In the genomic region with DNA sequence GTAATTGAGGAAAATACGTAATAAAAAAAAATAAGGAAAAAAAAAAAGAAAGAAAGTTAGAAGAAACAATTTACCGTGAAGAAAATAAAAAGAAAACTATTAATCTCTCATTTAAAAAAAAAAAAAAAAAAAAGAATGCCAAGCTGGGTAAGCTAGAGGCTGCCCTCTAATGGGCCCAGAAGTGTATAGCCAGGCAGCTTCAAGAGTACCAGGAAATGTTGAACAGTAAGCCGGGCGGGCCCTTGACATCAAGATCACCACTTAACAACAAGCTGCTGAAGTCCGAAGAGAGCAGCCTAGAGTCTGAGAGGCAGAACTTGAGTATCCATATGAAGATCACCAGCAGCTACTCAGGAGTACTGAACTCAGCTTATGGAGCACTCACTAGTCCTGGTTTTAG, we compare ENCODE assay signal across 20 mouse cellular contexts.
DNase-seq lines count a peak whose midpoint lies in the region; ATAC-seq and TF ChIP-seq lines count a peak whose summit lies in the region.
"Had no signal": no experiment of that assay in that cellular context is flagged by ENCODE, and none has a peak within 500 bp of the region (broad histone marks: within the 10 kb centered on the region; RNA-seq: fewer than 3 reads in every experiment).

No protein-coding gene starts in this region.

- TF ChIP-seq CTCF in E14TG2a.4 (conservative IDR thresholded peaks at IDR 0.05; ENCODE audit: low read length), result 0 out of 2 replicates have a peak, but pooled peaks have one; percentile 10

- 96% methylated on average over 5 of the region's 5 CpGs for WGBS in hindbrain, embryonic 13.5 days

- no peak overlapping the region for H3K9ac ChIP-seq in hindbrain, embryonic 13.5 days
- H3K9ac ChIP-seq: forebrain, postnatal 0 days; lung, embryonic 15.5 days; midbrain, embryonic 13.5 days had no signal

- no peaks in the 10 kb centered on the region for H3K9me3 ChIP-seq in E14TG2a.4 (ENCODE audit: low read length)
- no peaks in the 10 kb centered on the region for H3K9me3 ChIP-seq in hindbrain, embryonic 13.5 days
- H3K9me3 ChIP-seq: G1E; lung, embryonic 15.5 days; midbrain, embryonic 13.5 days had no signal

- 0 out of 2 replicates have a peak, but pooled peaks have one; percentile 39 for ATAC-seq in common myeloid progenitor, adult 5-6 weeks (replicated peaks; ENCODE audit: low read depth, poor library complexity, severe bottlenecking)
- no peak for ATAC-seq in hindbrain, embryonic 13.5 days (ENCODE audit: low FRiP score)
- ATAC-seq: activated CD4-positive, CD25-positive, alpha-beta regulatory T cell, adult 4 months; forebrain, postnatal 0 days; hindbrain, embryonic 16.5 days; midbrain, embryonic 13.5 days had no signal

- H3K4me1 ChIP-seq in E14TG2a.4 (replicated peaks; ENCODE audit: low read depth, low read length), result no peaks in the 10 kb centered on the region; the same call in 1 of the 2 replicates
- H3K4me1 ChIP-seq in hindbrain, embryonic 13.5 days (replicated peaks), result peaks cover 3% of the 10 kb centered on the region; the same call in 1 of the 2 replicates
- H3K4me1 ChIP-seq: lung, embryonic 15.5 days; midbrain, embryonic 13.5 days had no signal

- H3K27ac ChIP-seq in hindbrain, embryonic 13.5 days, result no peak overlapping the region
- H3K27ac ChIP-seq: left cerebral cortex, adult 2 months; lung, embryonic 15.5 days; midbrain, embryonic 13.5 days had no signal

- DNase-seq in 416B (ENCODE audit: low read depth), result peak; percentile 33
- peak; percentile 35 for DNase-seq in lung, postnatal 25 days (ENCODE audit: low spot score)
- DNase-seq in embryo, embryonic 9.5 days (ENCODE audit: extremely low spot score), result no peak
- DNase-seq in gastrocnemius, adult 18-20 months (ENCODE audit: low spot score), result no peak
- DNase-seq: cerebellum, postnatal 10 days; forebrain, postnatal 0 days; gastrocnemius, postnatal 10 days; heart, postnatal 10 days; kidney, adult 9 months; right cerebral cortex, postnatal 14 days; thymus, adult 18-20 months had no signal

- H3K36me3 ChIP-seq in E14TG2a.4 (ENCODE audit: insufficient read depth, low read length), result peaks cover 84% of the 10 kb centered on the region
- peaks cover 32% of the 10 kb centered on the region for H3K36me3 ChIP-seq in hindbrain, embryonic 13.5 days

- H3K4me2 ChIP-seq in hindbrain, embryonic 13.5 days, result no peak overlapping the region
- H3K4me2 ChIP-seq: lung, embryonic 15.5 days; midbrain, embryonic 13.5 days had no signal

- no peak overlapping the region for H3K4me3 ChIP-seq in E14TG2a.4 (replicated peaks; ENCODE audit: low read length)
- no peak overlapping the region for H3K4me3 ChIP-seq in hindbrain, embryonic 13.5 days
- H3K4me3 ChIP-seq: left cerebral cortex, adult 2 months; lung, embryonic 15.5 days; midbrain, embryonic 13.5 days had no signal

- H3K27me3 ChIP-seq in E14TG2a.4 (ENCODE audit: insufficient read depth, low read length), result no peaks in the 10 kb centered on the region
- H3K27me3 ChIP-seq in hindbrain, embryonic 13.5 days, result no peaks in the 10 kb centered on the region
- H3K27me3 ChIP-seq: lung, embryonic 15.5 days; midbrain, embryonic 13.5 days had no signal

Comparison
In these comparisons a context has a peak if more than half of its experiments do, and no peak if none do; other contexts are left out.
1. DNase-seq: peak in 416B (single experiment) and lung, postnatal 25 days (single experiment); none in embryo, embryonic 9.5 days (single experiment) and gastrocnemius, adult 18-20 months (single experiment).